Mouse (Mus musculus) intestine, embryonic 14.5 days (tissue): ENCODE measurements around the gene Gm6040. TPM values are rescaled to one million over a fixed set of nuclear protein-coding genes. Genes with fewer than 3 reads are reported as not detected.

ENCODE experiments used
- ATAC-seq: fragments of 200-750 bp; cut with Nextera tagmentation; replicated peaks from 2 replicates; pipeline ENCODE4 v1.8.0; 2017; ENCODE audit warnings: low read depth, moderate number of reproducible peaks, moderate TSS enrichment, moderate library complexity; ENCODE audit not compliant: low FRiP score, low TSS enrichment
- DNase-seq: peaks from one replicate; pipeline ENCODE4 v3.0.0-alpha.2; 2018; ENCODE audit warnings: low spot score
- H3K27ac ChIP-seq: fragments of 300-500 bp; sonication (generic); 2 replicates; pipeline ENCODE4 v1.5.1; 2014; ENCODE audit warnings: low read depth, mild to moderate bottlenecking, control low read depth
- H3K27me3 ChIP-seq: fragments of 300-500 bp; sonication (generic); replicated peaks from 2 replicates; pipeline ENCODE4 v1.6.1; 2014; ENCODE audit warnings: low read length, control low read depth; ENCODE audit not compliant: control insufficient read depth, insufficient read depth
- H3K36me3 ChIP-seq: fragments of 300-500 bp; sonication (generic); 2 replicates; pipeline ENCODE4 v1.6.1; 2014; ENCODE audit warnings: low read length, control low read depth; ENCODE audit not compliant: control insufficient read depth, insufficient read depth
- H3K4me1 ChIP-seq: fragments of 300-500 bp; sonication (generic); replicated peaks from 2 replicates; pipeline ENCODE4 v1.6.1; 2014; ENCODE audit warnings: low read length, control low read depth, mixed read lengths; ENCODE audit not compliant: control insufficient read depth, insufficient read depth
- H3K4me2 ChIP-seq: fragments of 300-500 bp; sonication (generic); 2 replicates; pipeline ENCODE4 v1.6.1; 2014; ENCODE audit warnings: low read length
- H3K4me3 ChIP-seq: fragments of 300-500 bp; sonication (generic); 2 replicates; pipeline ENCODE4 v1.5.1; 2014; ENCODE audit warnings: low read depth, low read length, control low read depth, mixed read lengths
- H3K9ac ChIP-seq: fragments of 300-500 bp; sonication (generic); 2 replicates; pipeline ENCODE4 v1.6.1; 2014; ENCODE audit warnings: mild to moderate bottlenecking, low read length
- H3K9me3 ChIP-seq: fragments of 300-500 bp; sonication (generic); 2 replicates; pipeline ENCODE4 v1.6.1; 2016; ENCODE audit warnings: low read length, control low read depth; ENCODE audit not compliant: control insufficient read depth
- WGBS: fragments of 180-500 bp; shearing (Covaris S2); extraction: QIAGEN DNeasy Blood & Tissue Kit; methylation state at CpG from one replicate; pipeline ENCODE4 v1.1.7; 2014; 5-methylcytosine and 5-hydroxymethylcytosine counted together
- polyA plus RNA-seq: library from polyadenylated mRNA; unstranded; fragments of >200 nt; fragmentation: Nextera tagmentation; extraction: Ambion mirVana; gene quantifications from 2 replicates; pipeline ENCODE4 v1.2.1, GENCODE M21; 2014

Gm6040 gene
- polyA plus RNA-seq, result not detected in 2 replicates

GRCm38 (mm10) chr8:20921971-20922370, at the start of gene Gm6040:
Gene Gm6040, minus strand, starts transcription at chr8:20922071.
- DNase-seq (no peak), ATAC-seq (no peak)
- WGBS, result 80% methylated on average over 3 of the region's 3 CpGs
- no peak within 1 kb of the TSS for H3K4me3 ChIP-seq
- H3K9ac ChIP-seq, result no peak within 1 kb of the TSS
- no peaks in the 10 kb centered on the region for H3K9me3 ChIP-seq
- no peaks in the 10 kb centered on the region for H3K27me3 ChIP-seq
- no peaks in the 10 kb centered on the region for H3K4me1 ChIP-seq
- no peak within 1 kb of the TSS for H3K27ac ChIP-seq
- no peaks in the 10 kb centered on the region for H3K36me3 ChIP-seq
- H3K4me2 ChIP-seq, result no peak within 1 kb of the TSS

- no peaks in the 10 kb centered on the region for H3K9me3 ChIP-seq
- H3K27ac ChIP-seq, result no peak overlapping the region
- H3K4me3 ChIP-seq, result no peak overlapping the region
- no peak overlapping the region for H3K9ac ChIP-seq
- WGBS, result 74% methylated on average over 2 of the region's 2 CpGs
- no peaks in the 10 kb centered on the region for H3K36me3 ChIP-seq
- no peak for ATAC-seq
- DNase-seq, result no peak
- H3K4me2 ChIP-seq, result no peak overlapping the region
- H3K27me3 ChIP-seq, result no peaks in the 10 kb centered on the region
- no peaks in the 10 kb centered on the region for H3K4me1 ChIP-seq
Measured at GRCm38 (mm10) chr8:20964531-20964930, 42.7 kb upstream of the Gm6040 start.

GRCm38 (mm10) chr8:20944610-20945009, 22.7 kb upstream of the Gm6040 start, which contains the start of gene AY761185:
Gene AY761185, minus strand, starts transcription at chr8:20944710.
- Histone ChIP-seq H3K4me3 (no peak within 1 kb of the TSS), H3K4me1 (no peaks in the 10 kb centered on the region), H3K9me3 (no peaks in the 10 kb centered on the region; the same call in 1 of the 2 replicates), H3K36me3 (no peaks in the 10 kb centered on the region), H3K4me2 (no peak within 1 kb of the TSS), H3K9ac (no peak within 1 kb of the TSS), H3K27ac (no peak within 1 kb of the TSS), H3K27me3 (no peaks in the 10 kb centered on the region)
- WGBS, result 82% methylated on average over 3 of the region's 3 CpGs
- DNase-seq, result no peak
- ATAC-seq, result no peak

GRCm38 (mm10) chr8:20912288-20912687, 9.6 kb downstream of the Gm6040 start:
- WGBS, result 70% methylated on average over 1 of the region's 1 CpGs
- H3K27ac ChIP-seq, result no peak overlapping the region
- H3K4me1 ChIP-seq, result no peaks in the 10 kb centered on the region
- no peak for ATAC-seq
- H3K9ac ChIP-seq, result no peak overlapping the region
- H3K4me3 ChIP-seq, result no peak overlapping the region
- no peaks in the 10 kb centered on the region for H3K27me3 ChIP-seq
- no peaks in the 10 kb centered on the region for H3K36me3 ChIP-seq
- H3K9me3 ChIP-seq, result no peaks in the 10 kb centered on the region
- no peak overlapping the region for H3K4me2 ChIP-seq
- DNase-seq, result no peak

- Histone ChIP-seq H3K27ac (no peak overlapping the region), H3K9me3 (no peaks in the 10 kb centered on the region), H3K4me3 (no peak overlapping the region), H3K36me3 (no peaks in the 10 kb centered on the region), H3K4me1 (no peaks in the 10 kb centered on the region), H3K27me3 (no peaks in the 10 kb centered on the region), H3K9ac (no peak overlapping the region), H3K4me2 (no peak overlapping the region)
- no peak for DNase-seq
- no peak for ATAC-seq
- 74% methylated on average over 2 of the region's 2 CpGs for WGBS
Measured at GRCm38 (mm10) chr8:20908256-20908655, 13.6 kb downstream of the Gm6040 start.

GRCm38 (mm10) chr8:20907119-20907518, 14.8 kb downstream of the Gm6040 start:
- Histone ChIP-seq H3K27ac (no peak overlapping the region), H3K9me3 (no peaks in the 10 kb centered on the region), H3K27me3 (no peaks in the 10 kb centered on the region), H3K4me1 (no peaks in the 10 kb centered on the region), H3K9ac (no peak overlapping the region), H3K36me3 (no peaks in the 10 kb centered on the region), H3K4me2 (no peak overlapping the region), H3K4me3 (no peak overlapping the region)
- WGBS, result 98% methylated on average over 2 of the region's 2 CpGs
- no peak for DNase-seq
- ATAC-seq, result no peak

GRCm38 (mm10) chr8:20902527-20902926, 19.3 kb downstream of the Gm6040 start, which contains the start of gene Gm15056:
Gene Gm15056, minus strand, starts transcription at chr8:20902627.
- H3K4me1 ChIP-seq, result no peaks in the 10 kb centered on the region
- no peak within 1 kb of the TSS for H3K4me3 ChIP-seq
- H3K27ac ChIP-seq, result no peak within 1 kb of the TSS
- ATAC-seq (no peak), DNase-seq (no peak)
- H3K4me2 ChIP-seq, result no peak within 1 kb of the TSS
- H3K9ac ChIP-seq, result no peak within 1 kb of the TSS
- H3K9me3 ChIP-seq, result no peaks in the 10 kb centered on the region
- H3K27me3 ChIP-seq, result no peaks in the 10 kb centered on the region
- whole genome bisulfite sequencing, result 55% methylated on average over 2 of the region's 2 CpGs
- no peaks in the 10 kb centered on the region for H3K36me3 ChIP-seq

GRCm38 (mm10) chr8:20892369-20892768, 29.5 kb downstream of the Gm6040 start, which contains the start of gene Defb33:
Gene Defb33, plus strand, starts transcription at chr8:20892669.
- no peak for ATAC-seq
- Histone ChIP-seq H3K4me1 (no peaks in the 10 kb centered on the region), H3K4me2 (no peak within 1 kb of the TSS), H3K4me3 (no peak within 1 kb of the TSS), H3K9me3 (no peaks in the 10 kb centered on the region), H3K27me3 (no peaks in the 10 kb centered on the region), H3K9ac (no peak within 1 kb of the TSS), H3K27ac (no peak within 1 kb of the TSS), H3K36me3 (no peaks in the 10 kb centered on the region)
- WGBS, result 88% methylated on average over 2 of the region's 2 CpGs
- no peak for DNase-seq

- Histone ChIP-seq H3K27ac (no peak overlapping the region), H3K4me1 (no peaks in the 10 kb centered on the region), H3K36me3 (no peaks in the 10 kb centered on the region), H3K9ac (no peak overlapping the region), H3K9me3 (no peaks in the 10 kb centered on the region), H3K27me3 (no peaks in the 10 kb centered on the region), H3K4me3 (no peak overlapping the region), H3K4me2 (no peak overlapping the region)
- ATAC-seq, result no peak
- WGBS, result 36% methylated on average over 6 of the region's 6 CpGs
- no peak for DNase-seq
Measured at GRCm38 (mm10) chr8:20874608-20875007, 47.3 kb downstream of the Gm6040 start.
